In the genomic region with DNA sequence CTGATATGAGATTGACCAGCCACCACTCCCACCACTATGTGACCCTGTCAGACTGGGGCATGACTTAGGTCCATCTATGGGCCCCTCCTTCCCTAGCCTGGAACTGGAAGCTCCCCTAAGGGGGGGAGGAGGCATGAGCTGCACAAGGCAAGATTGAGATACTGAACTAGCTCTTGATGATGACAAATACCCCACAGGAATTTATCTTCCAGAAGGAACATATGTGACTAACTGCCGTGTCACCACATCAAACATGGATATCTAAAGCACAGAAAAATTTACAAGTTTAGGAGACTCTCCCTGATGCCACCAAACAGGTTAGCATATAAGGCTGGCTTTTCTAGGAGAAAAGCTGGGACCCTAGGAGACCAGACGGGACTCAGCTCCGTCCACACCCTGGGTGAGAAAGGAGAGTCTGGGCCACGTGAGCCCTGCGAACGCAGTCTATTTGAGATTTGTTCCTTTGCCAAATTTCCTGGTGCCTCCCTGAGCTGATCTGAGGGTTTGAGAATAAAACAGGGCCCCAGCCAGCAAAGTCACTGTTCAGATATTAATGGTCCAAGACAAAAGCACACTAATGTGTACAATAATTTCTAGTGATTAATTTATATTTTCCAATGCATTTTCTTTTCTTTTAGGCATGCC, we compare ENCODE assay signal across 22 mouse cellular contexts.
"Had no signal": no experiment of that assay in that cellular context is flagged by ENCODE, and none has a peak within 500 bp of the region (broad histone marks: within the 10 kb centered on the region; RNA-seq: fewer than 3 reads in every experiment).

No protein-coding gene starts in this region.

- DNase-seq: kidney, adult 9 months; kidney, postnatal 14 days; layer of hippocampus, adult 9-11 months; left cerebral cortex, postnatal 4 days; liver, postnatal 0 days; lung, embryonic 14.5 days; right cerebral cortex, adult 18-20 months; right cerebral cortex, postnatal 14 days; right cerebral cortex, postnatal 4 days; thymus, adult 2 months; thymus, postnatal 25 days had no signal

- H3K27me3 ChIP-seq: limb, embryonic 12.5 days; limb, embryonic 15.5 days; midbrain, embryonic 12.5 days; midbrain, embryonic 15.5 days; neural tube, embryonic 12.5 days; neural tube, embryonic 15.5 days had no signal

- H3K4me1 ChIP-seq: limb, embryonic 12.5 days; limb, embryonic 15.5 days; midbrain, embryonic 15.5 days had no signal

- ATAC-seq: liver, postnatal 0 days; lung, postnatal 0 days; midbrain, embryonic 15.5 days had no signal

- H3K27ac ChIP-seq: layer of hippocampus, adult 2 months; limb, embryonic 12.5 days; limb, embryonic 15.5 days; liver, embryonic 14.5 days; macrophage; midbrain, embryonic 12.5 days; midbrain, embryonic 15.5 days; neural tube, embryonic 12.5 days; neural tube, embryonic 15.5 days; stomach, postnatal 0 days had no signal

- H3K4me3 ChIP-seq: layer of hippocampus, adult 2 months; limb, embryonic 12.5 days; limb, embryonic 15.5 days; midbrain, embryonic 12.5 days; midbrain, embryonic 15.5 days; neural tube, embryonic 12.5 days; neural tube, embryonic 15.5 days had no signal
